Mouse (Mus musculus): ENCODE measurements at regions not wholly inside any gene's neighbourhood (a gene's known extent, or its start where the extent isn't known, plus 50 kb on each side); places are given as distances from the start of the nearest gene placed in this dataset.

DNA sequence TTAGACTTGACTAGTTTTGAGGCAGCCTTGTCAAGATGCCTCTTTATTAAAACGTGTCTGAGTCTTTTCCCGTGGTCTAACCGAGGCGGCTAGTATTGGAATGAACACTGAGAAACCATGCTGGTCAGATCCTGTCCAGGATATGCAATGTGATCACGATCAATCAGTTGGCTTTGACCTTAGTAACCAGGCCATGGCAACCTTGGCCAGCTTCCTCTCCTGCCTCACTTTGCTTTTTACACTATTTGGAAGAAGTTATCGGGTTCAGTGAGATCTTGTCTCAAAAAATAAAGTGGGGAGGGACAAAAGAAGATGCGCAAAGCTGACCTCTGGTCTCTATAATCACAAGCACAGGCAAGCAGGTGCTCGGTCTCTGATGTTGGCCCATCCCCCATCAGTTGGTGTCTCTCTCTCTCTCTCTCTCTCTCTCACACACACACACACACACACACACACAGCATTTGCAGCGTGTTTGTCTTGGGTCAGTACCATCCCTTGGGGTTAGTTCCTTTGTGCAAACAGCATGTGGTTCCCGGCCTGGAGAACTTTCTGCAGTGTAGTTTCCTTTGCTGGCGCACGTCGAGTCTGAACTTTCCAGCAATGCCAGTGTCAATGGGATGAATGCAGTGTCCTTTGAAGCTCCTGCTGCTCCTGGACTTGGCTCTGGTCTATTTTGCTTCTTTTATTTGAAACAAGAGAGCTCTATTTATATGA is 117.6 kb upstream of the Spdye4c start:
- no peak for DNase-seq (ENCODE audit: low spot score in 2 of 2)

DNA sequence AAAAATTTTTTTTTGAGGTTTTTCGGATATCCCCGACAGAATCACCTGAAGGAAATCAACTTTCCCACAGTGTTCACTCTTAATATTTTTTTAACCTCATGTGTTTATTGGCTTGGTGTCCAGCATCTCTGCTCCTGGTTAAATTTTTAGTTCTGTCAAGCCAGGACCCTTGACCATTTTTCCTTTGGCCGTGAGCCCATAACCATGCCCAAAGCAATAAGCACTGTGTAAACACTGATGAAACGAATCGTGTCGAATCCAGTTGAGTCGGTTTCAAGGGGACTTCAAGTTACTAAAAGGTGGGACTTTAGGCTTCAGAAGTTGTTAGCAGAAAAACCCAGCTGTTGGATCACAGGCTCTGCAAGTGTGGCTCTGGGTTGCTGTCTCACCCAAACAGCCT is 117.0 kb upstream of the Spdye4c start:
- DNase-seq (ENCODE audit: low spot score in 2 of 2), result no peak

DNA sequence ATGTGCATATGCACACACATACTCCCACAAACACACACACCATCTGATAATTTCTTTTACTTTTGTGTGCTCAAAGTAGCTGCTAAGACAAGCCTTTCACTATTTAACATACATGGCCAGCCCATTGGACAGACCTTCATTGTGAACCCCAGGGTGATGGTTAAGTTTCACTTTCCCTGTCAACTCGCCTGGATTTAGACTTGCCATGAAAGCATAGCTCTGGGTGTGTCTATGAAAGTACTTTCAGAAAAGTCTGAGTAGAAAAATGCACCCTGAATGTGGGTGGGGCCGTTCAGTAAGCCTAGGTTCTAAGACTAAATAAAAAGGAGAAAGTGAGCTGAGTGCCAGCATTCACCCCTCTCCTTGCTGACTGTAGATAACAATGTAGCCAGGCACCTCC is 113.8 kb upstream of the Spdye4c start:
- DNase-seq (ENCODE audit: low spot score in 2 of 2), result no peak

GRCm38 (mm10) chr2:128491217-128491877 is 99.7 kb upstream of the Spdye4c start:
- no peak for DNase-seq (ENCODE audit: low spot score in 2 of 2)

GRCm38 (mm10) chr2:128493871-128494270 is 97.1 kb upstream of the Spdye4c start:
- no peak for DNase-seq (ENCODE audit: low spot score in 2 of 2)

DNA sequence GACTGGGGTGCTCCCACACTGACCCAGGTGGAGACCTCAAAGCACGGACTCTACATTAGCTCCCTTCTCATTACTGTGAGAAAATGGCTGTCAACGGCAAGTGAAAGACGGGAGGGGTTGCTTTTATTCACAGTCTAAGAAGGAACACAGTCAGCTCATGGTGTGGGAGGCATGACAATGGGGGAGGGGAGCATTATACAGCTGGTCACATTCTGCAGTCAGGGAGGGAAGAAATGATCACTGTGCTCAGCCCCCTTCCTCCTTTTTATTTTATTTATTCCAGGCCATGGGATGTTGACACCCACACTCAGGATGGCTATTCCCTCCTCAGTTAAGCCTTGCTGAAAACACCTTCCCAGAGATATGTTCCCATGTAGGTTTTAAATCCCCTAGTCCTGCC is 93.1 kb upstream of the Spdye4c start:
- no peak for DNase-seq (ENCODE audit: low spot score in 2 of 2)

- no peak for DNase-seq (ENCODE audit: low spot score in 2 of 2)
These were observed 92.4 kb upstream of the Spdye4c start for GRCm38 (mm10) chr2:128498611-128499010.

GRCm38 (mm10) chr2:128499575-128500184 is 91.3 kb upstream of the Spdye4c start:
- DNase-seq (ENCODE audit: low spot score in 2 of 2), result no peak

- no peak for DNase-seq (ENCODE audit: low spot score in 2 of 2)
These were observed 88.3 kb upstream of the Spdye4c start for GRCm38 (mm10) chr2:128502676-128503075.

DNA sequence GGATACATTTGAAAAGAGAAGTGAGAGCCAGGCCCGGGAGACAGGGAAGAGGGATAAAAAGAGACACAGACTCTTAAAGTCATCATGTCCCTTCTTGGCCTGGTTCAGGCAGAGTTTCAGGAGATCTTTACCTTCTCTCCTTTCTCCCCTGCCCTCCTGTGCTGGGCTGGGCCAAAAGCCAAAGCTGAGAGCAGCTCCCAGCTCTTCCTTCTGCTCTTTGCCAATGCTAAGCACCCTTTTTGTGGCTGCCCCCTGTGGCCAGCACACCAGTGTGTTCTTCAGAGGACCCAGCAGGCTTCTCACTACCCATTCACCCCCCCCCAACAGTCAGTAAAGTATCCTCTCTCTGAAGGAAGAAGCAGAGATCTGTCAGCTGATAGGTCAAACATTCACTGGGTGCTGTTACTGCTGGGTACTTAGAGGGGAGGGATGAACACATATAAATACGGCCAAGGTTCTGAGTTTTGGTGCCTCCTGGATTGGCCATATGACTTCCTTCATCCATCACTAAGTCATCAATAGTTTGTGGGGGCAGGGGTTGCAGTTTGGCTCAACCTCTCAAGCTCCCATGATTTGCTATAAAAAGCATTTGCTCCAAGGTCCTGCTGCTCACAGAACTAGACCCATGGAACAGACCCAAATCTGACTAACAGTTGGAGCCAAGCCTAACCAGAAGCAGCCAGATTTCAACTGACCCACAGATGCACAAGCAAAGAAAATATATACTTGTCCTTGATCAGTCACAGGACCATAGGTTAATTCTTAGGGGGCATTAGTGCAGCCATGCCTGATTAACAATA is 87.7 kb upstream of the Spdye4c start:
- no peak for DNase-seq (ENCODE audit: low spot score in 2 of 2)

DNA sequence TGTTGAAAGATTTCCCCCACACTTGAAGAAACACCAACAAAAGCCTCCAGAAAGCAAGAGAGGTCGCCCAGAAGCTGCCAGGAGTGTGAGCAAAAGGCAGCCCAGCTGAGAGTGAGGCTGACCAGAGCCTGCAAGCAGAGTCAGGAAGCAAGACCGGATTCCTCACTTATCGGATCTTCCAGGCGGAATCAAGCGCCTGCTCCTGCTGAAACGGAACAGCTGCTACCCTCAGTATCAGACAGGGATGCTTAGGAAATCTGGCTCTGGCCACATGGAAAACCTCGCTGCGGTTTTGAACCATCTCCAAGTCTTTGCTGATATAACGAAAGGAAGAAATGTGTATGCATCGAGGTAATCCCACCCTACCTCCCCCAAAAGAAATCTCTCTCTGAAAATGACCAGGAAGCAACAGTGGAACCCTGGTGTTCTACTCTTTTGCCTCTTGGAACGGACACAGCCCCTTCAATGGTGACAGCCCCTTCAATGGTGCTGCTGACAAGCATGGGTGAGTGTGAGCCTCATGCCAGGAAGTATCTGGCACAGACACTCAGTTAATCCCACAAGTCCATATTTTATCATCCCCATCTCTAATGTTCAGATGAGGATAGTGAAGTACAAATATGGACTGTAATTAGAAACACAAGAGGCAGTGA is 83.3 kb upstream of the Spdye4c start:
- no peak for DNase-seq (ENCODE audit: low spot score in 2 of 2)

DNA sequence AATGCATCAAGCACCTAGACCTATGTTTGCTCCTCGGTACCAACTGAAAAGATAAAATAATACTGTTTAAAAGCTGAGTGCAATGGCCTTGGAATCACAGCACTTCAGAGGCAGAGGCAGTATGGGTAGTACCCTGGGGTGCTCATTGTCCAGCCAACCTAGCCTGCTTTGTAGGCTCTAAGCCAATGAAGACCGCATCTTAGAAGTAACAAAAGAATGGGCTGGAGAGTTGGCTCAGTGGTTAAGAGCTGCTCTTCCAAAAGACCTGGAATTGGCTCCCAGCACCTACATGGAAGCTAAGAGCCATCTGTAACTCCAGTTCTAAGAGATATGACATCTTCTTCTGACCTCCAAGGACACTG is 82.8 kb upstream of the Spdye4c start:
- DNase-seq (ENCODE audit: low spot score in 2 of 2), result no peak

GRCm38 (mm10) chr2:128511291-128511690 is 79.7 kb upstream of the Spdye4c start:
- no peak for DNase-seq (ENCODE audit: low spot score in 2 of 2)

DNA sequence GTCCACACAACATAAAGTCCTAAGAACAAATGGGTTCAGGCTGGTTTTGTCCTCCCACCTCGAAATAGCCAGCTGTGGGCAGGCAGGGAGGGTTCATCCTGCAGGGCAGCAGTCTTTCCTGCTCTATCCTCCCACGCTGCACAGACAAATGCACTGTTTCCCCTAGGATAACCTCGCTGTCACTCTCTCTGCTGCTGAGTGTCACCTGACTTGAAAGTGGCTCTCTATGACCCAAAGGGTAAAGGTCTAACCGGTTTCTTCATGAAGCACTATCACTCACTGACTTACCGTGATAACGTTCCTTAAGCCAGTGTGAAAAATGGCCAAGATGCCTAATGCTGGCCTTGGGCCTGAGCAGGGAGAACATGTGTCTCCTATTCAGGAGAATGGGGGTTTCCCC is 78.2 kb upstream of the Spdye4c start:
- no peak for DNase-seq (ENCODE audit: low spot score in 2 of 2)

- no peak for DNase-seq (ENCODE audit: low spot score in 2 of 2)
These were observed 76.3 kb upstream of the Spdye4c start for GRCm38 (mm10) chr2:128514463-128515290.

DNA sequence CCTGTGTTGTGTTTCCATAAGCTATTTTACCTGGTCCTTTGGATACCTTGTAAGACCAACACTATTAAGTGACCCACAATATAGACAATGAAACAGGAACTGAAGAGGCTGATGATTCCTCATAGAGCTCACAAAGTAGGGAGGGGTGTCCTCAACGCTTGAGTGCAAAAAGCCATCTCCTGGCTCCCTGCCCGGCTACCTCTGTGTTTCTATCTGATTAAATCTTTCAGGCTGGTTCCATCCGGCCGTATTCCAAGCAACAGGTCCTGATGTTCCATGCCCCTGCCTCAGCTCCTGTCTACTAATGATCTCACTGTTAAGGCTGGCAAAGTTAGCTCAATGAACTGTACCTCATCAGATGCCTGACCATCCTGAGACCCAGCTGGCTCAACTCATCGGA is 75.3 kb upstream of the Spdye4c start:
- no peak for DNase-seq (ENCODE audit: low spot score in 2 of 2)

DNA sequence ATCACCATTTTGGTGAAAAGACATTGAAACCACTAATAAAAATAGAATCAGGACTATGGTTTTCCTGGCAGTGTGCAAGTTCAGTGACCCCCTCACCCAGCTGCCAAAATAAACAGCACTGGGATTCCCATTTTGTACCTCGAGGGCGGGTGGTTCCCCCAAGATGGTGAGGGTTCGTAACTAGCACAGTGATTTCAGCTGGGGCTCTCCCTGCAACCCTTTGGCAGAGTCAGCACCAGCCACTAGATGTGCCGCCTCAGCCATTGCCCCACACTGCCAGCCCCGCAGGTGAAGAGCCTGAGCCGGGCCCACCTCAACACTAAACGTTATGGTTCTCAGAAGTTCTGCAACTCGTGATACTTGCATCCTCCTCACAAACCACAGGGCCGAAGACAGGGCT is 74.3 kb upstream of the Spdye4c start:
- no peak for DNase-seq (ENCODE audit: low spot score in 2 of 2)

DNA sequence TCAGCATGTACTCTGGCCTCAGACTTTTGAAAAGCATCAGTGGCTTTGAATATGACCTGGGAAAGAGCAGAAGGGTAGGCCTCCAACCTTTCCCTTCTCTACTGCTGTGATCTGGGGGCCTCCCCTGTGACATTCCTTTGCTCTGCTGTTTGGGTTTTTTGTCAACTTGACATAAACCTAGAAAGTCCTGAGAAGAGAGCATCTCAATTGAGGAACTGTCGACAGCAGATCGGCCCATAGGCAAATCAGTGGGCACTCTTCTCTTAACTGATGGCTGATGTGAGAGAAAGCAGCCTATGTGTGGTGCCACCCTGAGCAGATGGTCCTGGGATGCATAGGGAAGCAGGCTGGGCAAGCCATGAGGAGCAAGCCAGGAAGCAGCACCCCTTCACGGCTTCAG is 72.9 kb upstream of the Spdye4c start:
- no peak for DNase-seq (ENCODE audit: low spot score in 2 of 2)

GRCm38 (mm10) chr2:128521701-128522443 is 69.1 kb upstream of the Spdye4c start:
- no peak for DNase-seq (ENCODE audit: low spot score in 2 of 2)

DNA sequence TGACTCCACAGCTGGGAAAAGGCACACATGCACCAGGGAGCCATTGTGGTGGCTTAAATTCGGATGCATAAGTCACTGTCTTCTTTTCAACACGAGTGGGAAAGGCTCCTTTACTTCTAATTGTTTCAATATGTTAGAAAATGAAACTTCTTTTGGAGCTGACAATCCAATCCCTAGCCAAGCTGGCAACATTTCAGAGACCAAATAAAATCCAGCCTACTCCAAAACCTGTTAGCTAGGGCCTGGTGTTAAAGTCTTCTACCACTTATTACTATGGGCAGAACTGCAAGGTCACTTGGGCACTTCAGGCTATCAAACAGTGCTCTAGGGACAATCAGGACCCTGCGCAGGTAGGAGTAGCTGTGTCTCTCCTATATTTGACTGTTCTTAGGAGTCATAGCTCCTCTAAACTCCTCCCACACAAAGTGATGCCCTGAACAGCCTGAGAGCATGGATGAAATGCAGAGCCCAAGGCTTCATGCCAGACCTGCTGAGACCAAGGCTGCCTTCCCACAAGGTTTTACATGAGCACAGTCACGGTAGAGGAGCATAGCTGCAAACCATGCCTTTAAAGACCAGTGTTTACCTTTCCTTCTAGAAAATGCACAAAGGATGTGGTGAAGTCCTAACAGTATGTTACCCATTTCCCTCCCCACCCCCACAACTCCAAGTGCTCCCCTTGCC is 67.4 kb upstream of the Spdye4c start:
- DNase-seq (ENCODE audit: low spot score in 2 of 2), result no peak
